In genomic region chr12:109402226-109402625, GRCm38 (mm10) we compare ENCODE assay signal across 8 mouse cellular contexts. TPM values are rescaled to one million over a fixed set of nuclear protein-coding genes. Genes with fewer than 3 reads are reported as not detected.
A peak's percentile ranks its signal among the peaks of the same experiment; 100 is the strongest.
DNase-seq lines count a peak whose midpoint lies in the region; ATAC-seq lines count a peak whose summit lies in the region.

No protein-coding gene starts in this region.

- H3K27me3 ChIP-seq in neural tube, embryonic 11.5 days (ENCODE audit: control insufficient read depth, insufficient read depth, low read length): no peaks in the 10 kb centered on the region
- no peaks in the 10 kb centered on the region for H3K27me3 ChIP-seq in limb, embryonic 11.5 days (ENCODE audit: control insufficient read depth, insufficient read depth, low read length)

- H3K36me3 ChIP-seq in neural tube, embryonic 11.5 days (ENCODE audit: control insufficient read depth, insufficient read depth, low read length): no peaks in the 10 kb centered on the region
- H3K36me3 ChIP-seq in limb, embryonic 11.5 days (ENCODE audit: control insufficient read depth, insufficient read depth, low read length): no peaks in the 10 kb centered on the region

- no peak overlapping the region for H3K4me3 ChIP-seq in neural tube, embryonic 11.5 days (ENCODE audit: low read depth, low read length)
- H3K4me3 ChIP-seq in limb, embryonic 11.5 days (ENCODE audit: low read depth, low read length): no peak overlapping the region

- H3K9me3 ChIP-seq in neural tube, embryonic 11.5 days (ENCODE audit: control insufficient read depth, low read length): no peaks in the 10 kb centered on the region
- no peaks in the 10 kb centered on the region for H3K9me3 ChIP-seq in limb, embryonic 11.5 days (ENCODE audit: control insufficient read depth, low read length)

- H3K4me2 ChIP-seq in neural tube, embryonic 11.5 days (ENCODE audit: low read depth): no peak overlapping the region
- H3K4me2 ChIP-seq in limb, embryonic 11.5 days (ENCODE audit: low read depth, severe bottlenecking): no peak overlapping the region

- 45% methylated on average over 9 of the region's 9 CpGs for WGBS in neural tube, embryonic 11.5 days
- 31% methylated on average over 9 of the region's 9 CpGs for WGBS in limb, embryonic 11.5 days

- no peak overlapping the region for H3K27ac ChIP-seq in neural tube, embryonic 11.5 days (ENCODE audit: low read depth, low read length)
- no peak overlapping the region for H3K27ac ChIP-seq in limb, embryonic 11.5 days (replicated peaks; ENCODE audit: low read depth, low read length)

- no peak for ATAC-seq in neural tube, embryonic 11.5 days (ENCODE audit: insufficient read depth, low FRiP score, low TSS enrichment)
- peak; percentile 52; the same call in 1 of the 2 replicates for ATAC-seq in limb, embryonic 11.5 days (ENCODE audit: insufficient number of reproducible peaks, low FRiP score, low TSS enrichment, low read depth)
- no peak for ATAC-seq in megakaryocyte, adult 5-6 weeks (ENCODE audit: poor library complexity, severe bottlenecking)

- peaks cover 13% of the 10 kb centered on the region for H3K4me1 ChIP-seq in neural tube, embryonic 11.5 days (ENCODE audit: control insufficient read depth, insufficient read depth, low read length)
- peaks cover 26% of the 10 kb centered on the region for H3K4me1 ChIP-seq in limb, embryonic 11.5 days (ENCODE audit: control insufficient read depth, insufficient read depth, low read length)

- H3K9ac ChIP-seq in neural tube, embryonic 11.5 days (ENCODE audit: low read length): no peak overlapping the region
- H3K9ac ChIP-seq in limb, embryonic 11.5 days (ENCODE audit: low read length): no peak overlapping the region

- peak; percentile 78 for DNase-seq in adrenal gland, postnatal 14 days
- DNase-seq in adrenal gland, adult 8-10 months: no peak
- DNase-seq in neural tube, embryonic 11.5 days (ENCODE audit: low spot score): peak; percentile 48
- no peak for DNase-seq in neural tube, embryonic 10.5 days (ENCODE audit: extremely low spot score, low spot score)
- no peak for DNase-seq in limb, embryonic 11.5 days (ENCODE audit: low spot score)
- DNase-seq in testis, postnatal 10 days (ENCODE audit: low spot score): peak; percentile 74
- no peak for DNase-seq in thymus, postnatal 36 days

RNA-seq across cellular contexts. Expression of gene Dlk1, which starts 50.4 kb away (rescaled TPM):
- total RNA-seq in adrenal gland, postnatal 14 days (2021): 494 and 529 TPM in 2 replicates
- 1,000 to 10,000 TPM in 1 of 4 experiments, 100 to 1,000 TPM in 3; 841 to 1,077 (median 912) TPM for total RNA-seq in adrenal gland, adult 8-10 months (2022)
- 112 and 120 TPM in 2 replicates for polyA plus RNA-seq in neural tube, embryonic 11.5 days (2014; fragmentation: Nextera tagmentation; extraction: Ambion mirVana)
- 95.6 and 121 TPM in 2 replicates for polyA plus RNA-seq in limb, embryonic 11.5 days (2014; fragmentation: Nextera tagmentation; extraction: Ambion mirVana)
- total RNA-seq in megakaryocyte, adult 5-6 weeks (2015): not detected in 2 replicates
- total RNA-seq in megakaryocyte, adult 5-6 weeks (2017): not detected in 2 replicates

Comparison
In these comparisons a context has a peak if more than half of its experiments do, and no peak if none do; other contexts are left out.
1. DNase-seq: peak in adrenal gland, postnatal 14 days (single experiment), neural tube, embryonic 11.5 days (single experiment) and testis, postnatal 10 days (single experiment); none in adrenal gland, adult 8-10 months (single experiment), neural tube, embryonic 10.5 days (single experiment), limb, embryonic 11.5 days (single experiment) and thymus, postnatal 36 days (0 of 2).
2. RNA of gene Dlk1, which starts 50.4 kb away (total RNA-seq): 841 to 1,077 TPM in adrenal gland, adult 8-10 months and 494 to 529 TPM in adrenal gland, postnatal 14 days; not detected in megakaryocyte, adult 5-6 weeks; every median in the first group is over 100 times any median in the second.